Mouse (Mus musculus) liver, embryonic 14.5 days (tissue): ENCODE data around the gene Mmgt2. TPM values are rescaled to one million over a fixed set of nuclear protein-coding genes. Genes with fewer than 3 reads are reported as not detected.

Experiments
- ATAC-seq: fragments of 200-750 bp; cut with Nextera tagmentation; 2 replicates; pipeline ENCODE4 v1.8.0; 2017; ENCODE audit warnings: moderate number of reproducible peaks, mild to moderate bottlenecking, moderate library complexity; ENCODE audit not compliant: insufficient read depth
- DNase-seq, 3 experiments: peaks; one replicate each; pipeline ENCODE4 v3.0.0-alpha.2; 2012 to 2013; ENCODE audit warnings: low read depth in 3 of 3, low spot score in 3 of 3
- H3K27ac ChIP-seq: fragments of 300-500 bp; sonication (generic); 2 replicates; pipeline ENCODE4 v1.5.1; 2014; ENCODE audit warnings: moderate library complexity, mild to moderate bottlenecking, control low read depth, inconsistent platforms
- H3K27me3 ChIP-seq: fragments of 300-500 bp; sonication (generic); 2 replicates; pipeline ENCODE4 v1.6.1; 2014; ENCODE audit warnings: mild to moderate bottlenecking, low read length, moderate library complexity; ENCODE audit not compliant: control insufficient read depth, insufficient read depth
- H3K36me3 ChIP-seq: fragments of 300-500 bp; sonication (generic); replicated peaks from 2 replicates; pipeline ENCODE4 v1.6.1; 2014; ENCODE audit warnings: low read depth; ENCODE audit not compliant: control insufficient read depth, insufficient read depth
- H3K4me1 ChIP-seq, 2 experiments: fragments of 200-500 bp in 1 of 2; fragments of 300-500 bp in 1 of 2; sonication (generic) in 1 of 2; replicated peaks; 2 replicates each; pipeline ENCODE4 v1.6.1; 2012 to 2014; ENCODE audit warnings: antibody characterized with exemption in 1 of 2, inconsistent platforms in 1 of 2, low read length in 1 of 2; ENCODE audit not compliant: control insufficient read depth in 2 of 2, insufficient read depth in 2 of 2
- H3K4me2 ChIP-seq: fragments of 300-500 bp; sonication (generic); 2 replicates; pipeline ENCODE4 v1.6.1; 2014; ENCODE audit warnings: low read depth, mild to moderate bottlenecking, control low read depth, moderate library complexity
- H3K4me3 ChIP-seq, 2 experiments: fragments of 200-500 bp in 1 of 2; fragments of 300-500 bp in 1 of 2; sonication (generic) in 1 of 2; 2 replicates each; pipeline ENCODE4 v1.5.1; 2012 to 2014; ENCODE audit warnings: low read depth in 2 of 2, low read length in 2 of 2, mild to moderate bottlenecking in 2 of 2, control low read depth in 1 of 2, inconsistent platforms in 1 of 2, moderate library complexity in 1 of 2; ENCODE audit not compliant: insufficient read depth in 1 of 2
- H3K9ac ChIP-seq: fragments of 300-500 bp; sonication (generic); replicated peaks from 2 replicates; pipeline ENCODE4 v1.6.1; 2014; ENCODE audit warnings: mild to moderate bottlenecking, control low read depth, moderate library complexity
- H3K9me3 ChIP-seq: fragments of 300-500 bp; sonication (generic); 2 replicates; pipeline ENCODE4 v1.6.1; 2016; ENCODE audit warnings: low read length, mixed read lengths; ENCODE audit not compliant: control insufficient read depth
- CTCF ChIP-seq: IDR thresholded peaks from 2 replicates; pipeline ENCODE4 v1.5.1; 2016; ENCODE audit warnings: antibody characterized with exemption, low read depth, control low read depth
- EP300 ChIP-seq: IDR thresholded peaks from 2 replicates; pipeline ENCODE4 v1.6.1; 2016; ENCODE audit warnings: antibody characterized with exemption, low read depth
- WGBS: fragments of 180-500 bp; shearing (Covaris S2); extraction: QIAGEN DNeasy Blood & Tissue Kit; methylation state at CpG from one replicate; pipeline ENCODE4 v1.1.7; 2014; ENCODE audit not compliant: insufficient replicate concordance; 5-methylcytosine and 5-hydroxymethylcytosine counted together
- polyA plus RNA-seq, 2 experiments: library from polyadenylated mRNA; depleted of rRNA in 1 of 2; stranded (reverse) in 1 of 2; unstranded in 1 of 2; fragments of >200 nt; fragmentation: Nextera tagmentation in 1 of 2; extraction: Ambion mirVana in 1 of 2; gene quantifications; 2 replicates each; pipeline versions ENCODE4 v1.2.1 to v1.2.3; 2012 to 2014

Mmgt2 gene
- polyA plus RNA-seq, 2 experiments, result 8.1 to 8.8 TPM

GRCm38 (mm10) chr11:62637806-62638205, 10.7 kb upstream of the Mmgt2 start:
- Histone ChIP-seq H3K9ac (no peak overlapping the region), H3K36me3 (no peaks in the 10 kb centered on the region), H3K4me3 (no peak overlapping the region), H3K4me1 (no peaks in the 10 kb centered on the region; a peak in 1 of 4 replicates), H3K27me3 (no peaks in the 10 kb centered on the region), H3K9me3 (no peaks in the 10 kb centered on the region), H3K27ac (no peak overlapping the region), H3K4me2 (no peak overlapping the region)
- no peak for ATAC-seq
- DNase-seq, result no peak
- TF ChIP-seq CTCF (no peak), EP300 (no peak)
- WGBS, result 57% methylated on average over 6 of the region's 6 CpGs

- ATAC-seq, result no peak
- 76% methylated on average over 4 of the region's 4 CpGs for WGBS
- TF ChIP-seq EP300 (no peak), CTCF (no peak)
Observed at GRCm38 (mm10) chr11:62638402-62638801, 10.1 kb upstream of the Mmgt2 start.

GRCm38 (mm10) chr11:62640378-62640777, 8.1 kb upstream of the Mmgt2 start:
- Histone ChIP-seq H3K4me1 (peaks cover 3 to 11% of the 10 kb centered on the region in 2 experiments; a peak in 3 of 4 replicates), H3K27me3 (no peaks in the 10 kb centered on the region), H3K9ac (no peak overlapping the region), H3K36me3 (no peaks in the 10 kb centered on the region), H3K9me3 (no peaks in the 10 kb centered on the region), H3K27ac (no peak overlapping the region), H3K4me3 (no peak overlapping the region), H3K4me2 (no peak overlapping the region)
- DNase-seq, result no peak
- TF ChIP-seq EP300 (no peak), CTCF (no peak)
- no peak for ATAC-seq
- 71% methylated on average over 3 of the region's 3 CpGs for WGBS

More at GRCm38 (mm10) chr11:62638402-62638801, 10.1 kb upstream of the Mmgt2 start:
- Histone ChIP-seq H3K9me3 (no peaks in the 10 kb centered on the region), H3K4me2 (no peak overlapping the region), H3K36me3 (no peaks in the 10 kb centered on the region), H3K4me3 (no peak overlapping the region), H3K9ac (no peak overlapping the region), H3K27ac (no peak overlapping the region), H3K4me1 (peaks cover 0 to 2% of the 10 kb centered on the region in 2 experiments; a peak in 3 of 4 replicates), H3K27me3 (no peaks in the 10 kb centered on the region)
- DNase-seq, result no peak

DNA sequence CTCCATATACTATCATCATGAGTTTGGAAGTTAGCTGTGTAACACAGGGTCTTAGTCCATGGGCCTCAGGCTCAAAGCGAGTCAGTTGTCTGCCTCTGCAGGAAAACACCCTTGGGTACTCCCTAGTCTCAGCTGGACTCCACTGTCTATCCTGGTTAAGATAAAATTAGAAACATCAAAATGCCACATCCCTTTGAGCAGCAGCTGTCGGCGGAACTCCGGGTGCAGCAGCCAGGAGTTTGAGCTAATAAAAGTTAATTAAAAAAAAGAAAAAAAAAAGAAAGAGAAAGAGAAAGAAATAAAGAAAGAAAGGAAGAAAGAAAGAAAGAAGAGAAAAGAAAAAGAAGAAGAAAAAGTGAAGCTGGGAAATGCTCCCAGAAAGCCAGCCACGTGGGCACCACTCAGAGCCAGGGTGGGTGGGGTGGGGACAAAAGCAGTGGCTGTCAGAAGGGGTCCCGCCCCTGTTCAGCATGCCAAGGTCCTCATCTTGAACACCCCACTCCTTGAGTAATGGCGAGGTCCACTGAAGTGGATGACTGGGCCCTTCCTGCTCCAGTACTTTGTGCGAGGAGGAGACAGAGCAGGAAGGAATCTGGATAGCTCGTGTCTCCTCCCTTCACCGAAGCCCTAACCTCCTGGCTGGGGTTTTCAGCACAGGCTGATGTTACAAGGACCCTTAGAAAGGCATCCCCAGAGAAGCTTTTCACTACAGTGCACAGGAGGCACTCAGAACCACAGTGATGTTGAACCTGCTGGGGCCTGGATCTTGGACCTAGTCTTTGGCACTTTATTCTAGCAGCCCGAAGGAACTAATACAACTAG, 6.2 kb upstream of the Mmgt2 start:
- H3K4me2 ChIP-seq, result no peak overlapping the region
- no peak overlapping the region for H3K9ac ChIP-seq
- TF ChIP-seq EP300 (no peak), CTCF (no peak)
- no peaks in the 10 kb centered on the region; the same call in 1 of the 2 replicates for H3K27me3 ChIP-seq
- H3K9me3 ChIP-seq, result no peaks in the 10 kb centered on the region
- H3K27ac ChIP-seq, result no peak overlapping the region
- H3K4me1 ChIP-seq, result peaks cover 3 to 23% of the 10 kb centered on the region in 2 experiments; a peak in 3 of 4 replicates
- 53% methylated on average over 11 of the region's 11 CpGs for WGBS
- ATAC-seq (no peak), DNase-seq (no peak)
- no peaks in the 10 kb centered on the region for H3K36me3 ChIP-seq
- no peak overlapping the region for H3K4me3 ChIP-seq

GRCm38 (mm10) chr11:62643011-62643631, 5.3 kb upstream of the Mmgt2 start:
- 45% methylated on average over 8 of the region's 8 CpGs for WGBS
- no peak overlapping the region for H3K27ac ChIP-seq
- H3K4me3 ChIP-seq, result no peak overlapping the region
- no peak overlapping the region for H3K4me2 ChIP-seq
- peaks cover 2% of the 10 kb centered on the region; the same call in 1 of the 2 replicates for H3K27me3 ChIP-seq
- DNase-seq (no peak), ATAC-seq (no peak)
- H3K4me1 ChIP-seq, result peaks cover 3 to 27% of the 10 kb centered on the region in 2 experiments
- no peak for TF ChIP-seq EP300
- no peak for TF ChIP-seq CTCF
- no peak overlapping the region for H3K9ac ChIP-seq
- H3K9me3 ChIP-seq, result no peaks in the 10 kb centered on the region
- no peaks in the 10 kb centered on the region for H3K36me3 ChIP-seq
